Mouse (Mus musculus) left cerebral cortex, adult 11 months (tissue): ENCODE data around the gene Cercam.
"Not testable (repeated sequence)": the region's sequence is repeated elsewhere in the genome, so short reads cannot be mapped to it uniquely, and the experiment has no call there.

Experiments used
- DNase-seq: peaks from one replicate; pipeline ENCODE4 v3.0.0; 2022; ENCODE audit warnings: low spot score

Cercam gene

DNA sequence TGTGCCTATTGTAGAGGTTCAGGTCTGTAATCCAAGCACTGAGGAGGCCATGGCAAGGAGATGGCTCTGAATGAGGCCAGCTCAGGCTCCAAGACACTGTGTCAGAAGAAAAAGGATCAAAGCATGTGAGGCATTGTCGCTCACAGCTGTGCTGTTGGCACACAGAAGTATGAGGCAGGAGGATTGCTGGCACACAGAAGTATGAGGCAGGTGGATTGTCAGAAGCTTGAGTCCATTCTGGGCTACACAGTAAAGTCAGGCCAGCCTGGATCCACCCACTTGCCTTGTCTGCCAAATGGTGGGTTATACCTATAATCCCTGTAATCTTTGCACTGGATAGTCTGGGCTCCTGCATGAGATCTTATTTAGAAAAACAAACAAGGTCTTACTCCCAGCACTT, 29.1 kb downstream of the Cercam start:
- DNase-seq, result no peak

DNA sequence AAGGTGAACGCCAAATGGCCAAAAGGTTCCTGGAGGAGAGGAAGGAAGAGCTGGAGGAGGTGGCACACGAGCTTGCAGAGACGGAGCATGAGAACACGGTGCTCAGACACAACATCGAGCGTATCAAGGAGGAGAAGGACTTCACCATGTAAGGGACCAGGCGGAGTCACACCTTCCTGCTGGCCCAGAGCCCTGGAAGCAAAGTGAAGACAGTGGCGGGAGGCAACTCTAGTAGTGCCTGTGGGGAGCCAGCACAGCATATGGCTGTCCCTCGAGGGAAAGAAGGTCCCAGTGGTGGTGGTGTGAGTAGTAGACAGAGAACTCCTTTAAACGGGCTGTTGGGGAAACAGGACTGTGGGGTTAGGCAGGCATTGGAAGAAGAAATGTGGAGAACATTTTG, 33.2 kb downstream of the Cercam start:
- DNase-seq, result no peak

DNA sequence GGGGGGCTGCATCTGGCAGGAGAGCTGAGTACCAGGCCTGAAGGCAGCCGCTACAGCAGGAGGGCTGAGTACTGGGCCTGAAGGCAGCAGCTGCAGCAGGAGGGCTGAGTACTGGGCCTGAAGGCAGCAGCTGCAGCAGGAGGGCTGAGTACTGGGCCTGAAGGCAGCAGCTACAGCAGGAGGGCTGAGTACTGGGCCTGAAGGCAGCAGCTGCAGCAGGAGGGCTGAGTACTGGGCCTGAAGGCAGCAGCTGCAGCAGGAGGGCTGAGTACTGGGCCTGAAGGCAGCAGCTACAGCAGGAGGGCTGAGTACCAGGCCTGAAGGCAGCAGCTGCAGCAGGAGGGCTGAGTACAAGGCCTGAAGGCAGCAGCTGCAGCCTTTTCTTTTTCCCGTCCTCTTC, 39.2 kb downstream of the Cercam start:
- not testable (repeated sequence) for DNase-seq

DNA sequence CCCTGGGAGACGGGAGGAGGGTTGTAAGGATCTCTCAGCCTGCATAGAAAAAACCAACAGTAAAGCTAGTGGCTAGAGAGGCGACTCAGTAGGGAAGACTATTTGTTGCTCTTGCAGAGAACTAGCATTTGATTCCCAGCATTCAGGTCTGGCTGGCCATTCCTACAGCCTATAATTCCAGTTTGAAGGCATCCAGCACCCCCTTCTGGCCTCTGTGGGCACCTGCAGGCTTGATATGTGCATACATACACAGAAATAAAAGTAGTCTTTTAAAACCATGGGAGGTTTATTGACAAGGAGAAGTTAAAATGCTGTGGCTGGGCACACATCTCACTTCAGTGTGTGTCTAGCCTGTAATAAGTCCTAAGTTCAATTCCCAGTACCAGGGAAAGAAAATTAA, 41.1 kb downstream of the Cercam start:
- no peak for DNase-seq

DNA sequence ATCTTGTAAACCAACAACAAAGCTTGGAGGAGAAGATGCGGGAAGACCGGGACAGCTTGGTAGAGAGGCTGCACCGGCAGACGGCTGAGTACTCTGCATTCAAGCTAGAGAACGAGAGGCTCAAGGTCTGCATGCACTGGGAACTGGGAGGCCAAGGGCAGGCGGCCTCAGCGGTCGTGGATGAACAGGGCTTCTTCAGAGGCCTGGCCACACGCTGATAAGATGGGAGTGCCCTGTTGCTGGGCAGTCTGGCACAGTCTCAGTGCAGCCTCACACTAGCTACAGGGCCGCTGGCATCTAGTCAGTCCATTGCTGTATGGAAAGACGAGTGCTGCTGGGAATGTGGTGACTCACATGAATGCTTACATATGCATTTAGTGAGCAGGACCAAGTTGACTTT, 48.7 kb downstream of the Cercam start:
- DNase-seq, result no peak

DNA sequence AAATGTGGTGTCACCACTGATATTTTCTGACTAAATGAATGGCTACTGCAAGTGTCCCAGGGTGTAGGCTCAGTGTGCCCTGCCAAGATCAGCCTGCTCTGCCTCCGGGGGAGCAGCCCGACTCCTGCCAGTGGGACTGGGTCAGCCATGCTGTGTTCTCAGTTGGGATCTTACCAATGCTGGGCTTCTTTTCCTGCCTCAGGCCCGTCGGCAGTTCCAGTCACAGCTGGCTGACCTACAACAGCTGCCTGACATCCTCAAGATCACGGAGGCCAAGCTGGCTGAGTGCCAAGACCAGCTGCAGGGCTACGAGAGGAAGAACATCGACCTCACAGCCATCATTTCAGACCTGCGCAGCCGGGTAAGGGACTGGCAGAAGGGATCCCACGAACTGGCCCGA, 53.0 kb downstream of the Cercam start:
- no peak for DNase-seq

DNA sequence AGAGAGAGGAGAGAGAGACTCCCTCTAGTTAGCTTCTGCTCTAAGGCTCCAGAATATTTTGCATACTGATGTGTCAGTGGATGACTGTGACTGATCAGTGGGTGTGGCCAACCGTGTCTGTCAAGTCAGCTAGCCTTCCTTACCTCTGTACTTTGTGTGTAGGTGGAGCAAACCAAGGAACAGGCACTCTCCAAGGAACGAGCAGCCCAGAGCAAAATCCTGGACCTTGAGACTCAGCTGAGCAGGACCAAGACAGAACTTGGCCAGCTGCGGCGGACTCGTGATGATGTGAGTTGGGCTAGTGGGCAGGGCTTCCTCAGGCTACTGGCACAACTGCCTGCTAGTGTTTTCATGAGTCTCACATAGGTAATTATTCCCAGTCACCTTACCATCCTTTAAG, 57.6 kb downstream of the Cercam start:
- no peak for DNase-seq

DNA sequence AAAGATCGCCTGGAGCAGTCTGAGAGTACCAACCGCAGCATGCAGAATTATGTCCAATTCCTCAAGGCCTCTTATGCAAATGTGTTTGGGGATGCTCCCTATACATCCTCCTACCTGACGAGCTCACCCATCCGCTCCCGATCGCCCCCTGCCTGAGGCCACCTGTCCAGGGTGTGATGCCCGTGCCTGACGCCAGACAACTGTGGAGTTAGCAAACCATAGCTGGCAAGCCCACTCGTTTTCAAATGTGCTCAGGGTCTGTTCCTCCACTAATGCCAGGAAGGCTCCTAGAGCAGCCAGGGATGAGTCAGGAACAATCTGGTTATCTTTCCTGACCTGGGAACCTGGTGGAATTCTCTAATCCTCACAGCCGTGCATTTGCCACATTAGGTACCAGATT, 61.5 kb downstream of the Cercam start:
- no peak for DNase-seq

DNA sequence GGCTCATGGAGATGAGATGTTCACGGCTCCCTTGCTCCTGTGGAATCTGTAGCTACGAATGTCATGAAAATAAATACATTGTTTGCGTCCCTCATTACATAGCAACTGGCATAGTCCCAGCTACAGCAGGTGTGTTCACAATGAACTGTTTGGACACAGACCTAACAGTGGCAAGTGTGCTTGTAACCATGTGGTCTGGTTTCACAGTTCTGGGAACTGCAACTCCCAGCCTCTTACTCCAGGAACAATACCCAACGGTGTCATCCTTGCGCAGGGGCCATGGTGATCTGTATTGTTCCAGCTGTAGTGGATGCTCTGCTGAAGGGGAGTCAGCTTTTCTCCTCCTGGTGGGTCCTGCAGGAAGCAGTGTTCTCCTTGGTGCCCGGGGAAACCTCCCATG, 62.2 kb downstream of the Cercam start:
- no peak for DNase-seq
